In genomic region chr19:12666156-12666555, GRCm38 (mm10) we compare ENCODE assay signal across 21 mouse cellular contexts. TPM values are rescaled to one million over a fixed set of nuclear protein-coding genes. Genes with fewer than 3 reads are reported as not detected.
A peak's percentile ranks its signal among the peaks of the same experiment; 100 is the strongest.
DNase-seq lines count a peak whose midpoint lies in the region; ATAC-seq lines count a peak whose summit lies in the region.
"Had no signal": no experiment of that assay in that cellular context is flagged by ENCODE, and none has a peak within 500 bp of the region (broad histone marks: within the 10 kb centered on the region; RNA-seq: fewer than 3 reads in every experiment).

No protein-coding gene starts in this region.

- no peak overlapping the region for H3K9ac ChIP-seq in hindbrain, embryonic 14.5 days

- 84% methylated on average over 1 of the region's 1 CpGs for WGBS in hindbrain, embryonic 14.5 days

- no peaks in the 10 kb centered on the region for H3K36me3 ChIP-seq in hindbrain, embryonic 14.5 days (replicated peaks; ENCODE audit: control insufficient read depth, insufficient read depth)
- H3K36me3 ChIP-seq: G1E had no signal

- peak; percentile 95 for DNase-seq in fat pad, adult 2 months (ENCODE audit: extremely low read depth, low read depth, low spot score)
- DNase-seq in gonadal fat pad, adult 2 months (ENCODE audit: low read depth) = peak; percentile 86
- no peak for DNase-seq in hindbrain, embryonic 14.5 days (ENCODE audit: low spot score)
- DNase-seq in left cerebral cortex, adult 11 months (ENCODE audit: low spot score) = no peak
- DNase-seq: adrenal gland, adult 2 months; adrenal gland, adult 8-10 months; adrenal gland, postnatal 10 days; adrenal gland, postnatal 14 days; adrenal gland, postnatal 25 days; adrenal gland, postnatal 36 days; B cell, adult 2 months; cerebellum, adult 11 months; cerebellum, adult 11-12 months; cerebellum, adult 18-20 months had no signal

- ATAC-seq in hindbrain, embryonic 14.5 days (ENCODE audit: low FRiP score) = no peak
- ATAC-seq: activated CD4-positive, CD25-positive, alpha-beta regulatory T cell, adult 4 months; CD4-positive, CD25-positive, alpha-beta regulatory T cell, adult 4 months; Patski had no signal

- H3K9me3 ChIP-seq in hindbrain, embryonic 14.5 days (ENCODE audit: control insufficient read depth, low read length) = peaks cover 12% of the 10 kb centered on the region; the same call in 1 of the 2 replicates
- H3K9me3 ChIP-seq: G1E had no signal

- no peaks in the 10 kb centered on the region for H3K4me1 ChIP-seq in hindbrain, embryonic 14.5 days (replicated peaks; ENCODE audit: control insufficient read depth, insufficient read depth, low read length)

- no peak overlapping the region for H3K4me2 ChIP-seq in hindbrain, embryonic 14.5 days (replicated peaks)

- no peak overlapping the region for H3K4me3 ChIP-seq in hindbrain, embryonic 14.5 days (replicated peaks; ENCODE audit: low read length)

- no peak overlapping the region for H3K27ac ChIP-seq in hindbrain, embryonic 14.5 days

- no peaks in the 10 kb centered on the region for H3K27me3 ChIP-seq in hindbrain, embryonic 14.5 days (ENCODE audit: control insufficient read depth, insufficient read depth, low read length)
- H3K27me3 ChIP-seq: CH12.LX, Patski had no signal

RNA-seq across cellular contexts. Expression of gene Olfr1442, which starts 4.1 kb away (rescaled TPM):
- polyA plus RNA-seq in gonadal fat pad, adult 2 months (2012; rRNA removed) = 0.09 TPM in 1 of 2 replicates, not detected in the other
- not detected in 2 replicates for polyA plus RNA-seq in hindbrain, embryonic 14.5 days (2014; fragmentation: Nextera tagmentation; extraction: Ambion mirVana)
- polyA plus RNA-seq: activated CD4-positive, CD25-positive, alpha-beta regulatory T cell, adult 4 months; adrenal gland, adult 2 months; brain, embryonic 14.5 days; C2C12; CD4-positive, CD25-positive, alpha-beta regulatory T cell, adult 4 months; G1E; Patski had no signal

RNA-seq across cellular contexts. Expression of gene Olfr1443, which starts 11.8 kb away (rescaled TPM):
- not detected in 2 replicates for polyA plus RNA-seq in gonadal fat pad, adult 2 months (2012; rRNA removed)
- polyA plus RNA-seq in hindbrain, embryonic 14.5 days (2014; fragmentation: Nextera tagmentation; extraction: Ambion mirVana) = not detected in 2 replicates
- polyA plus RNA-seq: activated CD4-positive, CD25-positive, alpha-beta regulatory T cell, adult 4 months; adrenal gland, adult 2 months; brain, embryonic 14.5 days; C2C12; CD4-positive, CD25-positive, alpha-beta regulatory T cell, adult 4 months; G1E; Patski had no signal

RNA-seq across cellular contexts. Expression of gene Keg1, which starts 29.4 kb away (rescaled TPM):
- 0.72 and 1.3 TPM in 2 replicates for polyA plus RNA-seq in gonadal fat pad, adult 2 months (2012; rRNA removed)
- not detected in 2 replicates for polyA plus RNA-seq in hindbrain, embryonic 14.5 days (2014; fragmentation: Nextera tagmentation; extraction: Ambion mirVana)
- polyA plus RNA-seq: activated CD4-positive, CD25-positive, alpha-beta regulatory T cell, adult 4 months; adrenal gland, adult 2 months; brain, embryonic 14.5 days; C2C12; CD4-positive, CD25-positive, alpha-beta regulatory T cell, adult 4 months; G1E had no signal

RNA-seq across cellular contexts. Expression of gene Glyat, which starts 33.0 kb away (rescaled TPM):
- polyA plus RNA-seq in gonadal fat pad, adult 2 months (2012; rRNA removed) = 0.07 and 0.22 TPM in 2 replicates
- not detected in 2 replicates for polyA plus RNA-seq in hindbrain, embryonic 14.5 days (2014; fragmentation: Nextera tagmentation; extraction: Ambion mirVana)
- polyA plus RNA-seq: activated CD4-positive, CD25-positive, alpha-beta regulatory T cell, adult 4 months; adrenal gland, adult 2 months; brain, embryonic 14.5 days; G1E had no signal

Comparison
In these comparisons a context has a peak if more than half of its experiments do, and no peak if none do; other contexts are left out.
1. DNase-seq: peak in fat pad, adult 2 months (single experiment) and gonadal fat pad, adult 2 months (single experiment); none in hindbrain, embryonic 14.5 days (single experiment) and left cerebral cortex, adult 11 months (single experiment).